Mouse (Mus musculus) T-cell, adult 2 months (primary cell): Measurements from ENCODE around the gene Ctla4.

Experiments used
- DNase-seq: peaks from one replicate; pipeline ENCODE4 v3.0.0; 2022; ENCODE audit warnings: low spot score

Ctla4 gene

DNA sequence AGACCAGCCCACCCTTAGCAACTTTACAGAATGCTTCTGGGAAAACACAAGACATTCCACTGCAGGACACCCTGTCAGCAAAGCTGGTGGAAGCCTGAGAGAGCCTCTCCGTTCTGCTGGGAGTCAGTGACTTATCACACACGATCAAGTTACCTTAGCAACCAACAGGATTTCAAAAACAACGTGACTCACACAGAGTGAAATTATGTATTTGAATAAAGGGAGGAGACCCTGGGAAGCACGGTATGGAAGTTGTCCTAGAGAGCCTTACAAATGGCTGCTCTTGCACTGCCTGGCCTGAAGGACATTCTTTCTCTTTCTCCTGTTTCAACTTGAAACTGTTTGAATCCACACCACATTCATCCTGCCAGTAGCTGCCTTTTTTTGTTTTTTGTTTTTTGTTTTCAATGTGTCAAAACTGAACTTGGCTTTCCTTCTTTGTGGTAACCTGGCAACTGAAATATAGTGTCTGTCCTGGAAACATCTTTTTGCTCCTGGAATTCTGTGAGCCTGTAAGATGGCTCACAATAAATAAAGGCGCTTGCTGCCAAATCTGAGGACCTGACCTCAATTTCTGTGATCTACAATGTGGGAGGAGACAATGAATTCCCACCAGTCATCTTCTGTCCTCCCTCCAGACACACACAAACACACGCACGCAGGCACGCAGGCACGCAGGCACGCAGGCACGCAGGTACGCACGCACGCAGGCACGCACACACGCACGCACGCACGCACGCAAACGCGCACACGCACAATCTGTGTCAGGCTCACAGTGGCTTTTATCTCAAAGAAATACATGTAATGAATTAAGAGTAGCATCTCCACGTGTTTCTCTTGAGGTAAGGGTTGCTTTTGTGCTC, 33.9 kb downstream of the Ctla4 start:
- DNase-seq, result peak; percentile 38

DNA sequence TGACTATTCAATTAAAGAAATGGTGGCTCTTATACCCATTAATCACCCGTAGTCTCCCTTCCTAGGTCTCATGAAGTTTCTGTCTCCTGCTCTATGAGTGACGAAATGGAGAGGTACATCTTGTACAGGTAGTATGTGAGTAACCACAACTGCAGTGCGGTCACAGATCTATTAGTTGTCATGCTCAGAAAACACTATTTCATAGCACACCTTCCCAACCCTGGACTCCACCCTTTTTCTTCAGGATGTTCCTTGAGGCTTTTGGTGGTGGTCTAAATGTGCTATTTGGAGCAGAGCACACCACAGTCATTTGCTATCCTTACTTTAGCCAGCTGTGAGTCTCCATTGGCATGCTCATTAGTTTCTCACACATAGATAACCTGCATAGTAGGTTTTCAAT, 42.2 kb downstream of the Ctla4 start:
- no peak for DNase-seq

DNA sequence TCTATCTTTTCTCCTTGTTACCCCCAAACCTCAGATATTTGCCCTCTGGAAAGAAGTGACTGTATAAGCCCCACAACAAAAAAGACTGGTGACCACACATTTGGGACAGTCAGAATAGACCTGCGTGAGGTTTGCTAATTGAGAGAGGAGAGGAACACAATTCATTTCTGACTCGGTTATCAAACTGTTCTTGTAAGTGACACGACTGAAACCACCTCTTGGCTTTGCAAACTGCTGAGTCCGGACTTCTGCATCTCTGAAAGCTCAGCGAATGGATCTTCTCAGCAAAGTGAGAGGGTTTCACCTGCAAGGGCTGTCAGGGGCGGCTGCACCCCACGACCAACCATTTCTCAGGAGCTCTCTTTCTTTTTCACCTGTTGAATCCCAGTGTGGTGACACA, 43.6 kb downstream of the Ctla4 start:
- DNase-seq, result no peak

DNA sequence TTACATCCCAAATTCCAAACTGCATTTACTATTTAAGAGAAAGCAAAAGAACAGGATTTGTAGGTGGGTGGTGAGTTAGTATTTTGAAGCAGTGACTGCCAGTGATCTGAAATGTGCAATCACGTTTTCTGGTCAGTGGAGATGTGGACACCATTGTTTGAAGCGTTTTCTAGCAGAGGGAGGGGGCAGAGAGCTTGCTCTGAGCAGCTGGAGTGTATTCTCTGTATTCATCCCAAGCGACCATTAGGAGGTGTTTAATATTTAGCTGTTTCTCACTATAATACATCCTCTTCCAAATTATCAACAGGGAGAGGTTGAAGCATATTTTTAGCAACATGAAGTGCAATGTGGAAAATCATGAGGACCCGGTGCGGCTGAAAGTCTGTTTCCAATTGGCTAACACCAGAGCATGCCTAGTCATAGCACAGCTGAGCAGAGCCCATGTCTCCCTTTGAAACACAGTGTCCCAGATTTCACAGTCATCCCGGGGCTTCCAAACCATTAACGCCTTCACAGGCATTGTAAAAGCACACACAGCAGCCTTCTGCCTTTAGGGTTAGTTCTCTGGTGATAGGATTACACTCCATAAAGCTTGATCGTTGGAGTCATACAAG, 49.3 kb downstream of the Ctla4 start:
- no peak for DNase-seq

DNA sequence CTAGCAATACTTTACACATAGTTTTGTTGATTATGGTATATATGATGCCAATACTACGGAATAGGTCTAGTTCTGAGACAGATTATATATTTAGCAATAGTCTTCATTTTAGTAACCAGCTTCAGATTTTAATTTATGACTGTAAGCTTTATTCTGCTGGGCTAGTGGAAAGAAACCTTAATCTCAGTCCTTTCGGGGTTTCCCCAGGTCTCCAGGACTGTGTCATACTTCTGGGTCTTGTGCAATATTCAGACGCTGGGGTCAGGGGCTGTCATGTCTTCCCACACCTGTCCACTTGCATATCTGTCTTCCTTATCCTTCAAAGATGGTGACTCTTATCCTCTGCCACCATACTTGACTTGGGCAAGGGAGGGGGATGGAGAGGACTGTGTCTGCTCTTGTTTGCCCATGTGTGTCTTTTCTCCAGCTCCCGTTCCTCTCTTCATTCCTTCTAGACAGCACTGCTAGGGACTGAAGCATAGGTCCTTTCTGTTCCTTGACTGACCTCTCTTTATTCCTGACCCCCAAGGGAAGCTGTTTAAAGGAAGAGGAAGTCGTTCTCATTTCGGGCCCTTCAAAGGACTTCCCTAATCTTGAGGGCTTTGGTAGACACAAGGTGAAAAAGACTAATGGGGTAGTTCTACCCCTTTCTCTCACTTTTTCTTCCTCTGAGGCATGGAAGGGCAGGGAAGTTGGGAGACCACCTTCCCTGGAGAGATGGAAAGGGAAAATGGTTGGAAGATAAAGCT, 50.3 kb downstream of the Ctla4 start:
- no peak for DNase-seq

DNA sequence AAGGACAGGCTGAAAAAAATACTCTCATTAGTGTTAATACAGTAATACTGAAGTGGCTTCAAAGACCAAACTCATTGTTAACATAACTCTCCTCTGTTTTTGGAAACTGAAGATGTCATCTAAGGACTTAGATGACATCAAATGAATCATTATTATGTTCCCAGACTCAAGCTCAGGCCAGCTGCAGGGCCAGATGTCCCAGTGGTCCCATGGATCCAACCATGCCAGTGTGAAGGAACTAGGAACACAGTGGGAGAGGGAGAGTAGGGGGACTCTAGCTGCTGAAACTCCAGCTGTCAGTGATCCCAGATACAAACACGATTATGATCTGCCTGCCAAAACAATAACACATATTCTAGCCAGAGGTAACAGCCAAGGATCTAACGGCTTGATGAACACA, 51.5 kb downstream of the Ctla4 start:
- DNase-seq, result no peak

DNA sequence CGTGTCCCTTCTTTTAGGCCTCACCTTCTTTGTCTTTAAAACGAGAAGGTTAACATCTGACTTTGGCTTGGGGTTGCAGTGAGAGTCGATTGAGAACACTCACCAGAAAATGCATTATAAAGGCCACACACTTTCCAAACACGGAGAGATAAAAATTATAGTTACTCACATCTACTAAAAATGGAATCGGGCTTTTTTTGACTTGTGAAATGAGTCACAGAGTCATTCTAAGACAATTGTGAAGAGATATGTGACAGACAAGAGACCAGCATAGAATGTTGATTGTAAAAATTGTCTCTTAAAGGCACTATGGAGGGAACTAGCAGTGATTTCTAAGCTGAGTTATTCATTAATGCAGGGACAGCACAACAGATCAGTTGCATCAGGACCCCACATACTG, 52.2 kb downstream of the Ctla4 start:
- no peak for DNase-seq

DNA sequence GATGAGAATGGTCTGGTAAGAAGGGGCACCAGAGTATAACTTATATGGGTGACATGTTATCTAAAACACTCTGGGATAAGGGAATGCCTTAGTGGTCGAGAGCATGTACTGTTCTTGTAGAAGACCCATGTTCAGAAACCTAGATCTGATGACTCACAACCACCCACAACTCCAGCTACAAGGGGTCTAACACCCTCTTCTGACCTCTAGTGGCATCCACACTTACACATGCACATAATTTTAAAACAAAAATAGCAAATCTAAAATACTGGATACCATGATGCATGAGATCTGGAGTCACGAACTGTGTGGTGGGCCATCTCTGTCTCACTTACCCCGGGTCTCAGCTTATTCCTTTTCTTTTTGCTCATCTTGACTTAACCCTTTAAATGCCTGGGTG, 53.2 kb downstream of the Ctla4 start:
- no peak for DNase-seq

DNA sequence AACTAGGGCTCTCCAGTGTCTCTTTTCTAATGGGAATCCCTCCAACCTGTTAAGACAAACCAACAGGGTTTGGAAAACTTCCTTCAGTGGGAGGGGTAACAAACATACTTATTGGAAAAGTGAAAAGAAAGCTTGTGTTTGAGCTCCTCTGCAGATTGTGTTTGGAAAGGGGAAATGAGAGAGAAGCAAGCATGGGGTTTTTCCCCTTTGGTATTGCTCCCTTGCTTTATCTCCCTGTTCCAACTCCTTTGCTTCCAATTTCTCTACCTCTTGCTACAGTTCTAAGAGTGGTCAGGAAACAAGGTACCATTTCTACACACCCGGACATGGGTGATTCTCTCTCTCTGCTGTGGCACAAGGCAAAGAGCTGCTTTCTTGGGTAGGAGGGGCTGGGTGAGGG, 53.8 kb downstream of the Ctla4 start:
- DNase-seq, result no peak

DNA sequence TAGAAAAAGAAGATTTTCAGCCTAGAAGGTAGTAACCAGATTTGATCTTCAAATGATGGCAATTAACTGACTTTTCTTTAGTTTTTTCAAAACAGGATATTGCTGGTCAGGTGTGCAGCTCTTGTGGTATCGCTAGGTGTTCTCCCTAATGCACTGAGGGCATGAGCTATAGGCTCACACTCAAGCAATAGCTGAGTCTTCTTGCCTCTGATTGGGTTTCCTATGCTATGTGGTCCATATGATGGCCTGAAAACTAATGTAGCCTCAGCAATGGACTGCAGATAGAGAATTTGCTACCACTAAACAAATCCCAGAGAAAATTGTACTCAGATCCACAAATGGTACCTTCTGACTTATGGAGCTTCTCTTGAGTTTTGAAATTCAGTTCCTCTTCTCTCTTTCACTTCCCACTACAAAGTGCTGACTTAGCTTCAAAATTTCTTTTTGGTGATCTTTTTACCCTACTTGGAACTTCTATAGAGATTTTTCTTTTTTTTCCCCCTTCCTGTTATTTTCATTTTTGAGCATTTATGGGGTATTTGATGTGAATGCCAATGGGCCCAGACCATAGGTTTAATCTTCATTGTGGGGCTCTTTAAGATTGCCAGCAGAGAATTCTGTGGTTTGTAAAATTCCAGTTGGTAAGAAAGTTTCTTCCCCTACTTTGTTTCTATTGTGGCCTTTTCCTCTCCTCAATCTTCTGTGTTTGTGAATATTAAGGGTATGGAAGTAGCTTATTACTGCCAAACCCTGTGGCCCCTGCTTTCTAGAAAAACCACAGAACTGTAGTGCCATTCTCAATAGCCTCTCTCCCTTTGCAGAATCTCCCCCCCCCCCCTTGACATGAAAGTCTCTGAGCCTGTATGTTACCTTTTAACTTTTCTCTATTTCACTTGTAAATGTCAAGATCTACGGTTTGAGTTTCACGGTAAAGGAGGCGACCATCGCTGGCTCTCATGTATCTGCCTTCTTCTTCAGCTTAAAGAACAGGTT, 54.6 kb downstream of the Ctla4 start:
- DNase-seq, result peak; percentile 61

DNA sequence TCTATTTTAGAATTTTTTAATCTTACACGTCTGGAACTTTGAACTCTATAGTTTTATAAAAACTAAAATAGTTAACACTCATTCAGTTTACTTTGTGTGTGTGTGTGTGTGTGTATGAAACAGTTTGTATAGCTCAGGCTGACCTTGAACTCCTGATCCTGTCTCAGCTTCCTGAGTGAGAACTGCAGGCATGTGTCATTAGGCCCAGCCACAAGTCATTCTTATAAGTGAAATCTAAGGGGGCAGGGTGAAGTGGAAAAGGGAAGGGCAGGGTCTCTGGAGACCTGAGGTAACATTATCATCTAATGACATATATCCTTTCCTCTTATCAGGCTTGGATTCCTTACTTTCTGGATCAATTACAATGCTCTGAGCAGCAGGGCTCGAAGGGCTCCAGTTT, 56.1 kb downstream of the Ctla4 start:
- DNase-seq, result no peak

DNA sequence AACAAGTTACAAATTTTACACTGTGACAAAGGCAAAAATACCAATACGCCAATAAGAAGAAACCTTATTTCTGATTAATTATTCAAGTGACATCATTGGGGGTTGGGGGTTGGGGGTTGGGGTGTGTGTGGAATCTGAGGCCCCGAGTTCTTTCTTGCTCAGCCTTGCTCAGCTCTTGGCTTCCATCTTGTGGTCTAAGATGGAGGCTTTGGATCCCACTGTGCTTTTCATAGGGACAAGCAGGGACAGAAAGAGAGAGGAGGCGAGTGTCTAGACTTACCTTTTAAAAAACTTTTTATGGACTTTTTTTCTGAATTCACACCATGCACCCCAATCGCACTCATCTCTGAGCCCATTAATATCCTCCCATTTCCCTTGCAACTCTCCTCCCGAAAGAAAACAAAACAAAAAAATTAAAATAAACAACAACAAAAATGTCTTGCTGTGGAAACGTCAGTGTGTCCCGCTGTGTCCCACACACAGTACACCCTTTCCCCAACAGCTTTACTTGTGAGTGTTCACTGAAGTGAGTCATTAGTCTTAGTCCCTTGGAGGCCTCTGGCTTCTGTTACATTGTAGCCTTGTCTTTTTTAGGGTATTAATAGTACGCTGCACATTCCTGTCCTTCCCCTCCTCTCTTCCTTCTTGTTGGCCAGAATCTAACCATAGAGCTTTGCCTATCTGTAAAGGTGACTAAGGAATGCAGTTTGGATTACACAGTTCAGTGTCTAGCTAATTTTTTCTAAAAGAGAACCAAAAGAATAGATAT, 59.0 kb downstream of the Ctla4 start:
- no peak for DNase-seq

DNA sequence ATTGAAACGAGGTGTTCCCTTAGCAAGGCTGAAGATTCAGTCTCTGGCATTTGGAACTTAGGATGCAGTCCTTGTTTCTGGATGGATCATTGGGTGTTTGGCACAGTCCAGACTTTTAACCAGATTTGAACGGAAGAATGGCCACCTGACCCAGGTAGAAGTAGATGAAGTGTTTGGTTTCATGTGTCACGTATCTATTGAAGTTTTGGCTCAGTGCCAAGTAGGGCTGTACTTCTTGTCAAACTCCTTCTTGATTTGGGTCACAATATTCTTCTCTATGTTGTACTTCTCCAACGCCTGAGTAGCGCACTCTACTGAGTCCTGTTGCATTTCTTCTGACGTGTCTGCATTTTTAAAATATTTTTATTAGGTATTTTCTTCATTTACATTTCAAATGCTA, 61.3 kb downstream of the Ctla4 start:
- no peak for DNase-seq

DNA sequence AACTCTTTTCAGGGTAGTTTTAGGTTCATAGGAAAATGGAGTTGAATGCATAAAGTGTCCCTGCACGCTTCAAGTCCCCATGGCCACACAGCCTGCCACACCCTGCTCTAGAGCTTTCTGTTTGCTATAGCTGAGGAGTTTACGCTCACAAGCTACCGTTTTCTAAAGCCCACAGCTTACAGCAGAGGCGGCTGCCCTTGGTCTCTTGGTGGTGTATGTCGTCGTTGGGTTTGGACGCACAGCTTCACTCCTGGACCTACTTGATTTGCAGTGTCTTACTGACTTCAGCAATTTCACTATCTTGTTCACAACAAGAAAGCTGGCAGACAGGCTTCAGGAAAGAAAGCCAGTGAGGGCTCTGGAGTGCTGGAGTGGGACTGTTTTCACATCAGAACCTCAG, 66.2 kb downstream of the Ctla4 start:
- DNase-seq, result no peak

DNA sequence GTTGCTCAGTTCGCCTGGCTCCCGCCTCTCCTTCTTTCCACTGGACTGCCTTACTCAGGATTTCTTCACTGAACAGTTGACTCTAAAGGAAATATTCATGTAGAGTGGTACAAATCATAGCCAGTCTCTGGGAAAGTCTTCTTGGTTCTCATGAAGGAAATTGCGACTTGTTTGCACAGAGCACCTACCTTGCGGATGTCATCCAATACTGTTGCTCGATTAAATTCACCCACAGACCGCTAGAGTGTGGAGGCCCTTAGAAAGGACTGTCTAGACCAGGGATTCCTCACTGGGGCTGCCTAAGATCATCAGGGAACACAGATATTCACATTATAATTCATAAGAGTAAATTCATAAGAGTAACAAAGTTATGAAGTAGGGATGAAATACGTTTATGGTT, 66.9 kb downstream of the Ctla4 start:
- no peak for DNase-seq

DNA sequence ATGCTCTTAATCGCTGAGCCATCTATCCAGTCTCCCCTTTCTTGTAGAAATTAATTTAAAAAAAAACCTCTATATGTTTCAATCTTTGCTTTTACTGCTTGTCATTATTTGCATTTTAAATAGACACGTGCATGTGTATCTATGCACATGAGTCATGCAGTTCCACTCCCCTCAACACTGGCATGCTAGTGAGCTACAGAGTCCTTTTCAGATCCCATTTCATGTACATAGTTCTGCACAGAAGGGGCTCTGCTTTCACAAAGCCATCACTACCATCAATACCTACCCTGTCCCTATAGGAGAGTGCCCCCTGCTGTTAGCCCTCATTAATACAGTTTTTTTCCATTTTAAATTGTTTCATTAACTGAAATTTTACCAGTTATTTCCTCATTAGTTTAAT, 68.0 kb downstream of the Ctla4 start:
- no peak for DNase-seq

DNA sequence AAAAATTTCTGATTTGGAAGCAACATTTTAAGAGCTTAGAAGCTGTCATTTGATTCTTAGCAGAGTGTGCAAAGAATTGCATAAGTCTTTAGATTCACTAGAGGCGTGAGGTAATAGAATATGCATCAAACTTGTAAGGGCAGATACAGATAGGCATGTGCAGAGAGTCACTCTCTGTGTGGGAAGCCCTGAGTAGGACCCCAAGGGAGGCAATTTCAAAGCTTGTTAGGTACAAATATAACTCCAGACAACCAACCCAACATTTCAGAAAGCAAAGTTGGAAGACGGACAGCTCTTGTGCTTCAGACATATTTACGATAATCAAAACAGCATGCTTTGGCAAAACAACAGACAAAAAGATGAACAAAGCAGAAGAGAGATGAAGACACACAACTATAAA, 68.4 kb downstream of the Ctla4 start:
- DNase-seq, result no peak

DNA sequence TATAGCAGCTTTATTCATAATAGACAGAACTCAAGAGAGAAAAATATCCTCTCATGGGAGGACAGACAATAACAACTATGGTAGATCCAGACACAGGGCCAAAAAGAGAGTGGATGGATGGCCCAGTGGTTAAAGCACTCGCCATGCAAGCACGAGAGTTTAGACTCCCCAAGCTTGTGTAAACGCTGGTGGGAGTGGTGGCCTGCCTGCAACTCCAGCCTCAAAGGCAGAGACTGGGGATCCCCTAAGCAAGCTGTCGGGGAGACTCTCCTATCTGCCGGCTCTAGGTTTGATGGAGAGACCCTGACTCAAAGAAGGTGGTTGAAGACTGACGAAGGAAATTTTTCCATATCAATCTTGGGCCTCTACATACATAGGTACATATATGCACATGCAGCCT, 69.4 kb downstream of the Ctla4 start:
- no peak for DNase-seq

DNA sequence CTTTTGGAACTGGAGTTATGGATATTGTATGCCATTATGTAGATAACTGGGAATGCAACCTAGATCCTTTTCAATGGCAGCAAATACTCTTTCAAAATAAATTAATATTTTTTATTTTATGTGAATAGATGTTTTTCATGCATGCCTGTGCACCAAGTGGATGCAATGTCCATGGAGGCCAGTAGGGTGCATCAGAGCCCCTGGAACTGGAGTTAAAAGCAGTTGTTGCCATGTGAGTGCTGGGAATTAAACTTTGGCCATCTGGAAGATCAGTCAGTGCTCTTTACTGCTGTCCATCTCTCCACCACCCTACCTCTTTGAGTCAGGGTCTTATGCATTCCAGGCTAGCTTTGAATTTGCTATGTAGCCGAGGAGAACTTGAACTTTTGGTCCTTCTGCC, 71.5 kb downstream of the Ctla4 start:
- DNase-seq, result no peak

DNA sequence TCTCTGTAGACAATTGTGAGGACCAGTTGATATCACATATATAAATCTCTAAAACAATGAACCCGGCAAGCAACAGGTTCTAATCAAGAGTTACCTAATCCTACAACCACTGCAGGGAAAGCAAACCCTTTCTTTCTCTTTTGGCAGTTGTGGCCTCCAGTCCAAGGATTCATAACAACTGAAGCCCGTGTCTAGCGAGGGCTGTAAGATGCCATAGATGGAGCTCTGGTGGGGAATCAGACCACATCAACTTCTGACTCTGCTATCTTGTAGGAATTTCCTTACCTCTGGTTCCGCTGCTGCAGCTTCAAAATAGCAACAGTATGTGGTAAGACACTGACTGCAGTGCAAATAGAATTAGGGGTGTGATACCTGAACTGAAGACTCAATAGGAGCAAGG, 72.4 kb downstream of the Ctla4 start:
- no peak for DNase-seq

DNA sequence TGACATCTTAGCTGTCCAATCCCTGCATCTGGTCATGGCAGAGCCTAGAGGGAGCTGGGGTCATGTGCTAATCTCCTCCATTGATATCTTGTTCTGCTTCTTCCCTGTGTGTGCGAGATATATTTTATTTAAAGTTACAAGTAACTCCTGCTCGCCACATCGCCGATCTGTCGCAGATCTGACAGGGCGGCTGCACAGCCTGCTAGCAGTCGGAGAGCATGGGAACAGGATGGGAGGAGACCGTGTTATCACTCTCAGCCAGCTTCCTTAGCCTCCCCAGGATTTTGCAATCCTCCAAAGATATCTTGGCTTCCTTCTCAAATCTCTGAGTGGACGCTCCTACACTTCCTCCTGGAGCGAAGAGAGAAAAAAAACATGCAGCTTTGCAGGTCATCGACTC, 73.7 kb downstream of the Ctla4 start:
- no peak for DNase-seq
